9 mouse cellular contexts compared by ENCODE assay signal in genomic region chr4:136431376-136431693, GRCm38 (mm10). TPM values are rescaled to one million over a fixed set of nuclear protein-coding genes. Genes with fewer than 3 reads are reported as not detected.
DNase-seq lines count a peak whose midpoint lies in the region; ATAC-seq and TF ChIP-seq lines count a peak whose summit lies in the region.
"Had no signal": no experiment of that assay in that cellular context is flagged by ENCODE, and none has a peak within 500 bp of the region (broad histone marks: within the 10 kb centered on the region; RNA-seq: fewer than 3 reads in every experiment).

No protein-coding gene starts in this region.

- H3K4me3 ChIP-seq in G1E (ENCODE audit: low read depth, low read length), result no peak overlapping the region
- H3K4me3 ChIP-seq in kidney, embryonic 16.5 days (ENCODE audit: low read length), result no peak overlapping the region
- no peak overlapping the region for H3K4me3 ChIP-seq in liver, postnatal 0 days (ENCODE audit: low read depth, low read length)
- H3K4me3 ChIP-seq: stomach, embryonic 15.5 days had no signal

- DNase-seq in CD4-positive, CD25-positive, alpha-beta regulatory T cell, adult 2 months (ENCODE audit: low read depth, low spot score), result peak; percentile 65
- no peak for DNase-seq in G1E (ENCODE audit: low spot score)
- DNase-seq in cerebellum, adult 8-10 months, result peak; percentile 49
- peak; percentile 61 for DNase-seq in gastrocnemius, postnatal 14 days
- peak; percentile 66 for DNase-seq in liver, postnatal 0 days
- peak; percentile 43 for DNase-seq in ovary, postnatal 36 days (ENCODE audit: low spot score)

- peaks cover 3% of the 10 kb centered on the region for H3K27me3 ChIP-seq in G1E (ENCODE audit: insufficient read depth, low read length)
- H3K27me3 ChIP-seq in kidney, embryonic 16.5 days (ENCODE audit: insufficient read depth, low read length), result no peaks in the 10 kb centered on the region
- no peaks in the 10 kb centered on the region for H3K27me3 ChIP-seq in liver, postnatal 0 days (ENCODE audit: insufficient read depth, low read length)
- H3K27me3 ChIP-seq: stomach, embryonic 15.5 days had no signal

- ATAC-seq in CD4-positive, CD25-positive, alpha-beta regulatory T cell, adult 4 months, result no peak
- no peak for ATAC-seq in G1E (ENCODE audit: extremely low read depth, insufficient number of reproducible peaks, low FRiP score, poor library complexity, severe bottlenecking)
- ATAC-seq in kidney, embryonic 16.5 days (ENCODE audit: low FRiP score, low TSS enrichment), result 0 out of 2 replicates have a peak, but pooled peaks have one; percentile 18
- no peak for ATAC-seq in liver, postnatal 0 days

- H3K36me3 ChIP-seq in G1E (replicated peaks), result no peaks in the 10 kb centered on the region
- H3K36me3 ChIP-seq in kidney, embryonic 16.5 days (ENCODE audit: insufficient read depth, low read length), result no peaks in the 10 kb centered on the region
- no peaks in the 10 kb centered on the region for H3K36me3 ChIP-seq in liver, postnatal 0 days (replicated peaks; ENCODE audit: insufficient read depth, low read length)
- H3K36me3 ChIP-seq: stomach, embryonic 15.5 days had no signal

- no peak for TF ChIP-seq EP300 in liver, postnatal 0 days (IDR thresholded peaks at IDR 0.05; ENCODE audit: low read depth)

- peak; percentile 45 for TF ChIP-seq CTCF in G1E (IDR thresholded peaks at IDR 0.05; ENCODE audit: low read depth, low read length)
- peak; percentile 78 for TF ChIP-seq CTCF in liver, postnatal 0 days (IDR thresholded peaks at IDR 0.05; ENCODE audit: low read depth)

- no peaks in the 10 kb centered on the region for H3K9me3 ChIP-seq in G1E (replicated peaks)
- H3K9me3 ChIP-seq in kidney, embryonic 16.5 days (ENCODE audit: low read length), result no peaks in the 10 kb centered on the region
- H3K9me3 ChIP-seq in liver, postnatal 0 days (ENCODE audit: low read length), result no peaks in the 10 kb centered on the region
- H3K9me3 ChIP-seq: stomach, embryonic 15.5 days had no signal

- H3K27ac ChIP-seq in kidney, embryonic 16.5 days (ENCODE audit: low read length), result peak overlapping the region; percentile 37; the same call in 1 of the 2 replicates
- no peak overlapping the region for H3K27ac ChIP-seq in liver, postnatal 0 days (ENCODE audit: low read depth)
- H3K27ac ChIP-seq: stomach, embryonic 15.5 days had no signal

- no peak overlapping the region for H3K9ac ChIP-seq in kidney, embryonic 16.5 days (replicated peaks; ENCODE audit: low read length)
- H3K9ac ChIP-seq in liver, postnatal 0 days (replicated peaks), result no peak overlapping the region
- H3K9ac ChIP-seq: stomach, embryonic 15.5 days had no signal

- no peaks in the 10 kb centered on the region for H3K4me1 ChIP-seq in G1E (ENCODE audit: insufficient read depth, low read depth, low read length)
- peaks cover 8% of the 10 kb centered on the region; the same call in 1 of the 2 replicates for H3K4me1 ChIP-seq in kidney, embryonic 16.5 days (ENCODE audit: insufficient read depth, low read length)
- H3K4me1 ChIP-seq in liver, postnatal 0 days (ENCODE audit: insufficient read depth), result no peaks in the 10 kb centered on the region
- H3K4me1 ChIP-seq: stomach, embryonic 15.5 days had no signal

- WGBS in kidney, embryonic 16.5 days, result 2% methylated on average over 3 of the region's 3 CpGs
- WGBS in liver, postnatal 0 days (ENCODE audit: insufficient replicate concordance), result 3% methylated on average over 3 of the region's 3 CpGs

- H3K4me2 ChIP-seq in kidney, embryonic 16.5 days (replicated peaks; ENCODE audit: low read depth, low read length), result no peak overlapping the region
- no peak overlapping the region for H3K4me2 ChIP-seq in liver, postnatal 0 days (ENCODE audit: low read depth, low read length)
- H3K4me2 ChIP-seq: stomach, embryonic 15.5 days had no signal

- intact Hi-C loops in gastrocnemius, postnatal 14 days (cut with DNase I; ENCODE audit: low total_unique reads), result no loop called here

RNA-seq across cellular contexts. Expression of gene Htr1d, which starts 8.0 kb away (rescaled TPM):
- not detected for polyA plus RNA-seq in CD4-positive, CD25-positive, alpha-beta regulatory T cell, adult 4 months (2017; shearing (Covaris generic))
- not detected in 2 replicates for total RNA-seq in G1E (2014; fragmentation: Nextera tagmentation)
- 0.05 and 0.06 TPM in 2 replicates for total RNA-seq in G1E (2017)
- polyA plus RNA-seq in G1E (2012), result not detected in 2 replicates
- total RNA-seq in gastrocnemius, postnatal 14 days (2021), result not detected
- 0.44 and 0.72 TPM in 2 replicates for polyA plus RNA-seq in kidney, embryonic 16.5 days (2015; fragmentation: Nextera tagmentation; extraction: Ambion mirVana)
- not detected in 2 replicates for polyA plus RNA-seq in liver, postnatal 0 days (2015; fragmentation: Nextera tagmentation; extraction: Ambion mirVana)

RNA-seq across cellular contexts. Expression of gene 6030445D17Rik, which starts 30.7 kb away (rescaled TPM):
- polyA plus RNA-seq in CD4-positive, CD25-positive, alpha-beta regulatory T cell, adult 4 months (2017; shearing (Covaris generic)), result not detected
- total RNA-seq in G1E (2014; fragmentation: Nextera tagmentation) (not detected in 2 replicates), G1E (2017) (not detected in 2 replicates)
- not detected in 2 replicates for polyA plus RNA-seq in G1E (2012)
- total RNA-seq in gastrocnemius, postnatal 14 days (2021), result under 1 TPM in 1 of 2 experiments, not detected in 1; 0.16 TPM
- 0.35 and 0.46 TPM in 2 replicates for polyA plus RNA-seq in kidney, embryonic 16.5 days (2015; fragmentation: Nextera tagmentation; extraction: Ambion mirVana)
- polyA plus RNA-seq in liver, postnatal 0 days (2015; fragmentation: Nextera tagmentation; extraction: Ambion mirVana), result 0.12 TPM in 1 of 2 replicates, not detected in the other

RNA-seq across cellular contexts. Expression of gene Luzp1, which starts 38.2 kb away (rescaled TPM):
- 1 to 10 TPM; 5.8 to 7.2 TPM for polyA plus RNA-seq in CD4-positive, CD25-positive, alpha-beta regulatory T cell, adult 4 months (2017; shearing (Covaris generic))
- total RNA-seq in G1E (2014; fragmentation: Nextera tagmentation) (not detected in 2 replicates), G1E (2017) (0.06 and 0.33 TPM in 2 replicates)
- not detected in 2 replicates for polyA plus RNA-seq in G1E (2012)
- total RNA-seq in gastrocnemius, postnatal 14 days (2021), result 10 to 100 TPM; 17.4 to 20.6 TPM
- 131 and 152 TPM in 2 replicates for polyA plus RNA-seq in kidney, embryonic 16.5 days (2015; fragmentation: Nextera tagmentation; extraction: Ambion mirVana)
- 18.1 and 20.8 TPM in 2 replicates for polyA plus RNA-seq in liver, postnatal 0 days (2015; fragmentation: Nextera tagmentation; extraction: Ambion mirVana)
